Mouse (Mus musculus): ENCODE data around the gene Dync2h1.

GRCm38 (mm10) chr9:7041231-7041630 lies 143.0 kb downstream of the Dync2h1 start:
- TF ChIP-seq CTCF (IDR thresholded peaks at IDR 0.05; ENCODE audit: control insufficient read depth, insufficient read depth, insufficient read length) = no peak
- TF ChIP-seq USF1 (IDR thresholded peaks at IDR 0.05; ENCODE audit: low read depth) = no peak
- no peak for TF ChIP-seq MYOD1 (IDR thresholded peaks at IDR 0.05; ENCODE audit: control insufficient read depth, insufficient read length, low read depth)

Measured in C2C12 (cell line).